Mouse (Mus musculus) kidney, adult 2 months (tissue): ENCODE measurements around the gene Stard10.

Experiments
- CTCF ChIP-seq: fragments of 200-500 bp; conservative IDR thresholded peaks from 2 replicates; pipeline ENCODE4 v1.5.1; 2011; ENCODE audit warnings: low read depth, mild to moderate bottlenecking, control low read depth, low read length, moderate library complexity, mixed read lengths; ENCODE audit not compliant: insufficient read depth, insufficient read length
- POLR2A ChIP-seq: fragments of 200-500 bp; IDR thresholded peaks from one replicate; pipeline ENCODE4 v1.6.1; 2011; ENCODE audit warnings: low read depth, low read length, control low read depth

DNA sequence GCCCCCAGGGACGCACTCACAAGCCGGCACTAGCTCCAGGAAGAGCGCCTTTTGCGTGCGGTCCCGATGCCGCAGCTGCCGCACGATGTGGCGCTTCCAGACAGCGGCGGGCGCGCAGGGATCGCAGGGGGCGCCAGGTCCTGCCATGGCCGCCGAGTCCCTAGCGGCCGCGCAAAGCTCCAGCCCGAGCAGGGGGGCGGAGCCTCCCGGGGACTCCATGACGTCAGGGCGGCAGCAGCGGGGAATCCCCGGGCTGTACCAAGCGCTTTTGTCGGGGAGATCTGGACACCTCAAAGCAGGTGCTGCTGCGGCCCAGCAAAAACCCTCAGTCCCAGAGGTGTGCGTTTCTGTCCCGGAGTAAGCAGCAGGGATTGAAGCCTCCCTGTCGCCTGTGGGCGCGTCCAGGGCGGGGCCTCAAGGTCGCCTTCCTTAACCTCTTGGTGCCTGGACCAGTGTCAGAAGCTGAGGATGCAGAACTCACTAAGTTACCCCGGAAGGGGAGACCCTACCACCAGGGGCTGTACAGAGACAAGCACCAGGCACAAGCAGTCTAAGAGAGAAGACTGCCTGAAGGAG is 14.9 kb upstream of the Stard10 start, which contains the start of gene Atg16l2:
- TF ChIP-seq CTCF (peak; percentile 35; the same call in 1 of the 2 replicates), POLR2A (no peak)
